Mouse (Mus musculus): ENCODE measurements around the gene Crim1. TPM values are rescaled to one million over a fixed set of nuclear protein-coding genes. Genes with fewer than 3 reads are reported as not detected.

The Crim1 gene
- total and polyA plus RNA-seq, 3 experiments, result 14.1 to 72.8 (median 21.9) TPM

DNA sequence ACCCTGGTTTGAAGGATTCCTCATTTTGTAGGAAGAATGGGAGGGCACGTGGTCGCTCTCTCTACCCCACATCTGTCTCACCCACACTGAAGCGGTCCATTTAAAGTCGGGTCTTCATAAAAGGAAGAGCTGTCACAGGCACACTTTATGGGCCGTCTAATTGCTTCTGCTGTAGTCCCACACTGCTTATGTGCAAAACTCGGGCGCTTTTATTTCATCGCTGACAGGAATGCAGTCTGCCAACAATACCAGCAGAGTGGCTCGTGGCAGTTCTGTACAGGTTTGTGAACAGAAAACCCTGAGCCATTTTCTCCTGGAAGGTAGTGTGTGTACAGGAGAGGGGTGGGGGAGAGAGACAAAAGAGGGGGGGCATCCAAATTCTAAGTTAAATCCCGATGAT lies 23.9 kb downstream of the Crim1 start:
- H3K4me2 ChIP-seq (ENCODE audit: insufficient read depth, low read depth, poor library complexity, severe bottlenecking), result no peak overlapping the region
- H3K9me3 ChIP-seq (replicated peaks; ENCODE audit: low read length), result no peaks in the 10 kb centered on the region
- H3K9ac ChIP-seq (ENCODE audit: insufficient read depth, low read depth), result no peak overlapping the region
- DNase-seq (ENCODE audit: extremely low read depth), result no peak
- H3K27me3 ChIP-seq (replicated peaks), result no peaks in the 10 kb centered on the region
- TF ChIP-seq BHLHE40 (IDR thresholded peaks at IDR 0.05; ENCODE audit: low read depth, low read length), result no peak
- no peak for TF ChIP-seq ETS1 (conservative IDR thresholded peaks at IDR 0.05; ENCODE audit: low read depth, low read length)
- no peak for TF ChIP-seq MAZ (IDR thresholded peaks at IDR 0.05; ENCODE audit: low read depth, low read length)
- no peak for TF ChIP-seq UBTF (IDR thresholded peaks at IDR 0.05; ENCODE audit: low read depth, low read length)
- TF ChIP-seq JUN (IDR thresholded peaks at IDR 0.05; ENCODE audit: insufficient read depth, low read depth, low read length), result no peak
- TF ChIP-seq ZC3H11A (IDR thresholded peaks at IDR 0.05; ENCODE audit: low read depth, low read length), result no peak
- TF ChIP-seq ELF1 (IDR thresholded peaks at IDR 0.05; ENCODE audit: low read depth, low read length), result no peak
- TF ChIP-seq TBP (conservative IDR thresholded peaks at IDR 0.05; ENCODE audit: low read depth, low read length), result no peak
- no peak for TF ChIP-seq PAX5 (IDR thresholded peaks at IDR 0.05; ENCODE audit: low read length)
- TF ChIP-seq POLR2A (IDR thresholded peaks at IDR 0.05; ENCODE audit: low read depth, low read length), result no peak
- no peak for TF ChIP-seq MXI1 (IDR thresholded peaks at IDR 0.05; ENCODE audit: low read depth, low read length)
- TF ChIP-seq TCF12 (IDR thresholded peaks at IDR 0.05; ENCODE audit: low read depth, low read length), result no peak
- no peak for TF ChIP-seq HCFC1 (IDR thresholded peaks at IDR 0.05; ENCODE audit: low read depth, low read length)
- TF ChIP-seq E2F4 (IDR thresholded peaks at IDR 0.05; ENCODE audit: insufficient replicate concordance, low read depth, low read length), result no peak
- TF ChIP-seq MAX (IDR thresholded peaks at IDR 0.05; ENCODE audit: low read length), result no peak
- no peak overlapping the region for H3K27ac ChIP-seq (ENCODE audit: insufficient read depth, low read depth)
- peaks cover under 1 to 46% of the 10 kb centered on the region in 2 experiments for H3K36me3 ChIP-seq (replicated peaks in 1 of 2; ENCODE audit: control insufficient read depth in 1 of 2, insufficient read depth in 1 of 2, low read length in 1 of 2)
- in situ Hi-C loops (cut with MboI; ENCODE audit: low pct_ligation_motif_present, low pct_unique_long_range_greater_than_20kb, low sequenced_read_pairs) (no loop called here), dilution Hi-C loops (cut with MboI; ENCODE audit: extremely low pct_ligation_motif_present, extremely low pct_unique_long_range_greater_than_20kb, low sequenced_read_pairs) (no loop called here)
- no peak overlapping the region for H3K4me3 ChIP-seq (replicated peaks in 1 of 3; ENCODE audit: low read depth in 2 of 3, low read length in 2 of 3, poor library complexity in 1 of 3)
- H3K79me2 ChIP-seq (replicated peaks; ENCODE audit: control insufficient read depth, extremely low read depth, insufficient read depth, poor library complexity, severe bottlenecking), result peaks cover 53% of the 10 kb centered on the region
- H3K4me1 ChIP-seq (ENCODE audit: control insufficient read depth in 1 of 2, insufficient read depth in 2 of 2), result peaks cover 11 to 58% of the 10 kb centered on the region in 2 experiments; a peak in 3 of 4 replicates

- in situ Hi-C loops (cut with MboI; ENCODE audit: low pct_ligation_motif_present, low pct_unique_long_range_greater_than_20kb, low sequenced_read_pairs), result no loop called here
- no peaks in the 10 kb centered on the region for H3K9me3 ChIP-seq (replicated peaks; ENCODE audit: low read length)
- H3K4me3 ChIP-seq (replicated peaks in 1 of 3; ENCODE audit: low read depth in 2 of 3, low read length in 2 of 3, poor library complexity in 1 of 3), result no peak overlapping the region
- no peak overlapping the region for H3K9ac ChIP-seq (ENCODE audit: insufficient read depth, low read depth)
- H3K4me1 ChIP-seq (ENCODE audit: control insufficient read depth in 1 of 2, insufficient read depth in 2 of 2), result peaks cover 11 to 63% of the 10 kb centered on the region in 2 experiments; a peak in 3 of 4 replicates
- TF ChIP-seq USF1 (IDR thresholded peaks at IDR 0.05; ENCODE audit: low read depth, low read length), result no peak
- TF ChIP-seq CHD1 (IDR thresholded peaks at IDR 0.05; ENCODE audit: low read depth, low read length), result no peak
- no peak for TF ChIP-seq CTCF (conservative IDR thresholded peaks at IDR 0.05 in 1 of 2, IDR thresholded peaks at IDR 0.05 in 1 of 2; ENCODE audit: low read depth in 2 of 2, low read length in 2 of 2)
- TF ChIP-seq TBP (conservative IDR thresholded peaks at IDR 0.05; ENCODE audit: low read depth, low read length), result no peak
- no peak for TF ChIP-seq POLR2A (IDR thresholded peaks at IDR 0.05; ENCODE audit: low read depth, low read length)
- no peak for TF ChIP-seq NELFE (IDR thresholded peaks at IDR 0.05; ENCODE audit: low read depth, low read length)
- no peak for TF ChIP-seq JUND (conservative IDR thresholded peaks at IDR 0.05; ENCODE audit: low read depth, low read length)
- no peak for TF ChIP-seq KAT2A (IDR thresholded peaks at IDR 0.05; ENCODE audit: insufficient replicate concordance, low read length)
- no peak for TF ChIP-seq RAD21 (IDR thresholded peaks at IDR 0.05; ENCODE audit: low read depth, low read length)
- dilution Hi-C loops (cut with MboI; ENCODE audit: extremely low pct_ligation_motif_present, extremely low pct_unique_long_range_greater_than_20kb, low sequenced_read_pairs), result no loop called here
- H3K27ac ChIP-seq (ENCODE audit: insufficient read depth, low read depth), result no peak overlapping the region
- H3K79me2 ChIP-seq (replicated peaks; ENCODE audit: control insufficient read depth, extremely low read depth, insufficient read depth, poor library complexity, severe bottlenecking), result peaks cover 54% of the 10 kb centered on the region
- H3K4me2 ChIP-seq (ENCODE audit: insufficient read depth, low read depth, poor library complexity, severe bottlenecking), result no peak overlapping the region
- no peak for DNase-seq (ENCODE audit: extremely low read depth)
- peaks cover 3 to 51% of the 10 kb centered on the region in 2 experiments for H3K36me3 ChIP-seq (replicated peaks in 1 of 2; ENCODE audit: control insufficient read depth in 1 of 2, insufficient read depth in 1 of 2, low read length in 1 of 2)
- H3K27me3 ChIP-seq (replicated peaks), result no peaks in the 10 kb centered on the region
Measured at GRCm38 (mm10) chr17:78225547-78225946, 25.5 kb downstream of the Crim1 start.

Data from CH12.LX (cell line).